Mouse (Mus musculus) stomach, postnatal 0 days (tissue): ENCODE measurements around the gene Col24a1. TPM values are rescaled to one million over a fixed set of nuclear protein-coding genes. Genes with fewer than 3 reads are reported as not detected.
"Not testable (repeated sequence)": the region's sequence is repeated elsewhere in the genome, so short reads cannot be mapped to it uniquely, and the experiment has no call there.

ENCODE experiments used
- ATAC-seq: fragments of 200-750 bp; cut with Nextera tagmentation; 2 replicates; pipeline ENCODE4 v1.8.0; 2017; ENCODE audit not compliant: low FRiP score, low TSS enrichment
- DNase-seq: peaks from one replicate; pipeline ENCODE4 v3.0.0-alpha.2; 2016; ENCODE audit warnings: low spot score
- H3K27ac ChIP-seq: fragments of 300-500 bp; sonication (generic); replicated peaks from 2 replicates; pipeline ENCODE4 v1.5.1; 2014; ENCODE audit warnings: mild to moderate bottlenecking, control low read depth
- H3K27me3 ChIP-seq: fragments of 300-500 bp; sonication (generic); 2 replicates; pipeline ENCODE4 v1.6.1; 2014; ENCODE audit warnings: low read length; ENCODE audit not compliant: control insufficient read depth, insufficient read depth
- H3K36me3 ChIP-seq: fragments of 300-500 bp; sonication (generic); 2 replicates; pipeline ENCODE4 v1.6.1; 2014; ENCODE audit warnings: low read length, mixed read lengths; ENCODE audit not compliant: control insufficient read depth, insufficient read depth
- H3K4me1 ChIP-seq: fragments of 300-500 bp; sonication (generic); replicated peaks from 2 replicates; pipeline ENCODE4 v1.6.1; 2014; ENCODE audit warnings: antibody characterized with exemption; ENCODE audit not compliant: control insufficient read depth, insufficient read depth
- H3K4me2 ChIP-seq: fragments of 300-500 bp; sonication (generic); replicated peaks from 2 replicates; pipeline ENCODE4 v1.6.1; 2014; ENCODE audit warnings: low read depth, mild to moderate bottlenecking, control low read depth, moderate library complexity
- H3K4me3 ChIP-seq: fragments of 300-500 bp; sonication (generic); 2 replicates; pipeline ENCODE4 v1.5.1; 2014; ENCODE audit warnings: low read depth, low read length, control low read depth
- H3K9ac ChIP-seq: fragments of 300-500 bp; sonication (generic); 2 replicates; pipeline ENCODE4 v1.6.1; 2014; ENCODE audit warnings: mild to moderate bottlenecking, low read length, control low read depth, mixed read lengths
- H3K9me3 ChIP-seq: fragments of 300-500 bp; sonication (generic); 2 replicates; pipeline ENCODE4 v1.6.1; 2016; ENCODE audit warnings: low read length; ENCODE audit not compliant: control insufficient read depth
- CTCF ChIP-seq: IDR thresholded peaks from 2 replicates; pipeline ENCODE4 v1.5.1; 2016; ENCODE audit warnings: antibody characterized with exemption, low read depth, mild to moderate bottlenecking, moderate library complexity
- EP300 ChIP-seq: optimal IDR thresholded peaks from 2 replicates; pipeline ENCODE3; 2016; ENCODE audit warnings: antibody characterized with exemption
- WGBS: fragments of 180-500 bp; shearing (Covaris S2); extraction: QIAGEN DNeasy Blood & Tissue Kit; methylation state at CpG from one replicate; pipeline ENCODE4 v1.1.7; 2014; 5-methylcytosine and 5-hydroxymethylcytosine counted together
- polyA plus RNA-seq: library from polyadenylated mRNA; unstranded; fragments of >200 nt; fragmentation: Nextera tagmentation; extraction: Ambion mirVana; gene quantifications from 2 replicates; pipeline ENCODE4 v1.2.1, GENCODE M21; 2015

The Col24a1 gene
- polyA plus RNA-seq, 1 experiment from 2014 or later: 0.89 TPM

- no peak overlapping the region for H3K9ac ChIP-seq
- H3K4me1 ChIP-seq: no peaks in the 10 kb centered on the region
- WGBS: 72% methylated on average over 1 of the region's 1 CpGs
- TF ChIP-seq EP300 (no peak), CTCF (peak; percentile 73)
- no peaks in the 10 kb centered on the region for H3K9me3 ChIP-seq
- no peak overlapping the region for H3K4me3 ChIP-seq
- ATAC-seq (no peak), DNase-seq (peak; percentile 21)
- no peak overlapping the region for H3K27ac ChIP-seq
- H3K36me3 ChIP-seq: no peaks in the 10 kb centered on the region
- no peak overlapping the region for H3K4me2 ChIP-seq
- H3K27me3 ChIP-seq: no peaks in the 10 kb centered on the region
Observed at GRCm38 (mm10) chr3:145442268-145442667, 150.0 kb downstream of the Col24a1 start.

- not testable (repeated sequence) for H3K4me1 ChIP-seq, H3K9ac ChIP-seq, H3K27me3 ChIP-seq, H3K4me2 ChIP-seq, H3K4me3 ChIP-seq, H3K27ac ChIP-seq, H3K9me3 ChIP-seq, ATAC-seq, H3K36me3 ChIP-seq, DNase-seq
- 59% methylated on average over 6 of the region's 6 CpGs for WGBS
Observed at GRCm38 (mm10) chr3:145443167-145443566, 150.9 kb downstream of the Col24a1 start.

GRCm38 (mm10) chr3:145457039-145457438, 164.8 kb downstream of the Col24a1 start:
- Histone ChIP-seq H3K4me1 (no peaks in the 10 kb centered on the region), H3K4me3 (no peak overlapping the region), H3K9ac (no peak overlapping the region), H3K4me2 (no peak overlapping the region), H3K27me3 (no peaks in the 10 kb centered on the region), H3K9me3 (no peaks in the 10 kb centered on the region), H3K36me3 (no peaks in the 10 kb centered on the region), H3K27ac (no peak overlapping the region)
- TF ChIP-seq CTCF: no peak
- TF ChIP-seq EP300: no peak
- WGBS: 71% methylated on average over 5 of the region's 5 CpGs
- no peak for ATAC-seq
- DNase-seq: no peak

GRCm38 (mm10) chr3:145462351-145462750, 170.1 kb downstream of the Col24a1 start:
- Histone ChIP-seq H3K4me2 (no peak overlapping the region), H3K27ac (no peak overlapping the region), H3K36me3 (no peaks in the 10 kb centered on the region), H3K9ac (no peak overlapping the region), H3K9me3 (no peaks in the 10 kb centered on the region), H3K27me3 (no peaks in the 10 kb centered on the region), H3K4me3 (no peak overlapping the region), H3K4me1 (no peaks in the 10 kb centered on the region)
- WGBS: 63% methylated on average over 7 of the region's 7 CpGs
- TF ChIP-seq CTCF (no peak), EP300 (no peak)
- no peak for DNase-seq
- ATAC-seq: no peak

- H3K9ac ChIP-seq: no peak overlapping the region
- no peak for ATAC-seq
- H3K4me1 ChIP-seq: no peaks in the 10 kb centered on the region
- DNase-seq: no peak
- no peak overlapping the region for H3K4me3 ChIP-seq
- H3K36me3 ChIP-seq: no peaks in the 10 kb centered on the region
- TF ChIP-seq CTCF (no peak), EP300 (no peak)
- H3K9me3 ChIP-seq: no peaks in the 10 kb centered on the region
- no peaks in the 10 kb centered on the region for H3K27me3 ChIP-seq
- H3K4me2 ChIP-seq: no peak overlapping the region
- 64% methylated on average over 2 of the region's 2 CpGs for WGBS
- H3K27ac ChIP-seq: no peak overlapping the region
Observed at GRCm38 (mm10) chr3:145463731-145464130, 171.5 kb downstream of the Col24a1 start.

GRCm38 (mm10) chr3:145471094-145471493, 178.8 kb downstream of the Col24a1 start:
- Histone ChIP-seq H3K27ac (no peak overlapping the region), H3K9me3 (no peaks in the 10 kb centered on the region), H3K4me3 (no peak overlapping the region), H3K36me3 (no peaks in the 10 kb centered on the region), H3K9ac (no peak overlapping the region), H3K4me1 (no peaks in the 10 kb centered on the region), H3K4me2 (no peak overlapping the region), H3K27me3 (no peaks in the 10 kb centered on the region)
- DNase-seq (no peak), ATAC-seq (no peak)
- TF ChIP-seq CTCF (no peak), EP300 (no peak)
- WGBS: 21% methylated on average over 4 of the region's 4 CpGs
